Mouse (Mus musculus): ENCODE results near the gene Zc3h6. TPM values are rescaled to one million over a fixed set of nuclear protein-coding genes. Genes with fewer than 3 reads are reported as not detected.

Gene Zc3h6
- polyA plus RNA-seq, 1 experiment from 2014 or later: 4.6 TPM

DNA sequence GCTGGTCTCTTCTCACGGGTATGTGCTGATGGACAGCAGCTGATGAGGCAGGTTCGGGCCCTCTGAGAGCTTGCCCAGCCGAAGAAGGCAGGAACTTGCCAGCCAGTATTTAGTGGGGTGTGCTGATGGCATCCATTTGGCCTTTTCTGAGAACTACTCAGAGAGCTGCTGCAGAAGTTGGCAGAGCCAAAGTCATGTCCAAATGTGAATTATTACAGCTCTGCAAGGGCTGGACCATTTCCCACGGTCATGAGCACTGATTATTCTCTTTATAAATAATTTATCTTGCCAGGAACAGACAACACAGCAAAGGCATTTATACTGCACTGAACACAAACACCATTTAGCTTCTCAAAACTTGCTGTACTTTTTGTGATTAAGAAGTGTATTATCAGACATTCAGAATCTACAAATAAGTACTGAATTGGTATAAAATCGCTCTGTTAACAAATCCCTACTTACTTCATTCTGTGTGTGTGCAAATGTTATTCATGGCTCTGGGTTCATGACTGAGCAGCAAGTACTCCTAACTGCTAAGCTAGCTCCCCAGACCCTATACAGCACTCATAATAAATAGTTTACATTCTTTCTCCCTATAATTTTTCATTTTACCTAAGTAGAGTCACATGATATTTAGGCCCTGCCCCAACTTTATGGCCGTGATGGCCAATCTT is 79.1 kb downstream of the Zc3h6 start:
- H3K4me3 ChIP-seq (ENCODE audit: low read depth, low read length): no peak overlapping the region
- H3K4me1 ChIP-seq (ENCODE audit: control insufficient read depth, insufficient read depth, low read length): no peaks in the 10 kb centered on the region
- ATAC-seq (no peak), DNase-seq (ENCODE audit: low spot score) (no peak)
- 82% methylated on average over 6 of the region's 6 CpGs for WGBS
- no peak overlapping the region for H3K9ac ChIP-seq (ENCODE audit: low read length)
- H3K27me3 ChIP-seq (replicated peaks; ENCODE audit: control insufficient read depth, insufficient read depth, low read length): no peaks in the 10 kb centered on the region
- H3K4me2 ChIP-seq (ENCODE audit: low read length): no peak overlapping the region
- no peak overlapping the region for H3K27ac ChIP-seq (ENCODE audit: low read depth, low read length)
- no peaks in the 10 kb centered on the region for H3K9me3 ChIP-seq (replicated peaks; ENCODE audit: control insufficient read depth, low read length)
- no peaks in the 10 kb centered on the region for H3K36me3 ChIP-seq (ENCODE audit: control insufficient read depth, insufficient read depth, low read length)

DNA sequence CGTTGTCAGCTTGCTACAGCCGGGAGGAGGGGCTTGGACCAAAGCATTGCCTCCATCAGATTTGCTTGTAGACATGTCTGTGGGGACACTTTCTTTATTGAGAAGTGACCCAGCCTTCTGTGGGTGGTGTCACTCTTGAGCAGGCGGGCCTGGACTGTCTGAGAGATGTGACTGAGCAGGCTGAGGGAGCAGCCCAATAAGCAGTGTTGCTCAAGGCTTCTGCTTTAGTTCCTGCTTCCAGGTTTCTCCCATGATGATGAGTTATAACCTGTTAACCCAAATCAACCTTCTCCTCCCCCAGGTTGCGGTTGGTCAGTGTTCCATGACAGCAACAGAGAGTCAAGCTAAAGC is 79.6 kb downstream of the Zc3h6 start:
- Histone ChIP-seq H3K9ac (ENCODE audit: low read length) (no peak overlapping the region), H3K4me1 (ENCODE audit: control insufficient read depth, insufficient read depth, low read length) (no peaks in the 10 kb centered on the region), H3K27ac (ENCODE audit: low read depth, low read length) (no peak overlapping the region), H3K36me3 (ENCODE audit: control insufficient read depth, insufficient read depth, low read length) (no peaks in the 10 kb centered on the region), H3K9me3 (replicated peaks; ENCODE audit: control insufficient read depth, low read length) (no peaks in the 10 kb centered on the region), H3K27me3 (replicated peaks; ENCODE audit: control insufficient read depth, insufficient read depth, low read length) (no peaks in the 10 kb centered on the region), H3K4me3 (ENCODE audit: low read depth, low read length) (no peak overlapping the region), H3K4me2 (ENCODE audit: low read length) (no peak overlapping the region)
- ATAC-seq: no peak
- 89% methylated on average over 4 of the region's 4 CpGs for WGBS
- DNase-seq (ENCODE audit: low spot score): no peak

DNA sequence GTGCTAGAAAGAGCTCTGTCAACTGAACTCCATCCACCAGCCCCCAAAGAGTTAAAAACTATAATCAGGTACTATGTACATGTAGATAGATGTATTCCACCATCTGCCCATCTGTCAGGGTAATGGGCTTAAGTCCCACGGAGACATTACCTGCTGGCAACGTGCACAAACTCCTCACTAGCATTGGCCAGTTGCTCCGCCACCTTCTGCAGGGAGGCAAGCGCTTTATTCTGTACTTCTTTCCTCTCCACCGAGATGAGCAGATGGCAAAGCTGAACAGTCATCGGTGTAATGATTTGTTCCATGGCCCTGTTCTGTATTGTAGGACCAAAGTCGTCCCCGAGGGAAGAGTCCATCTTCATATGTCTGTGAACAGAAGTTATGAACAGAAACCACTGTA is 80.6 kb downstream of the Zc3h6 start, which contains the start of gene Vinac1:
Gene Vinac1 (minus strand): TSS at position 362 of the 400 bp plus-strand sequence.
- Histone ChIP-seq H3K9ac (ENCODE audit: low read length) (no peak within 1 kb of the TSS), H3K27me3 (replicated peaks; ENCODE audit: control insufficient read depth, insufficient read depth, low read length) (no peaks in the 10 kb centered on the region), H3K36me3 (ENCODE audit: control insufficient read depth, insufficient read depth, low read length) (no peaks in the 10 kb centered on the region), H3K27ac (ENCODE audit: low read depth, low read length) (no peak within 1 kb of the TSS), H3K4me3 (ENCODE audit: low read depth, low read length) (no peak within 1 kb of the TSS), H3K4me2 (ENCODE audit: low read length) (no peak within 1 kb of the TSS), H3K9me3 (replicated peaks; ENCODE audit: control insufficient read depth, low read length) (no peaks in the 10 kb centered on the region), H3K4me1 (ENCODE audit: control insufficient read depth, insufficient read depth, low read length) (no peaks in the 10 kb centered on the region)
- 78% methylated on average over 8 of the region's 8 CpGs for WGBS
- DNase-seq (ENCODE audit: low spot score) (no peak), ATAC-seq (no peak)

DNA sequence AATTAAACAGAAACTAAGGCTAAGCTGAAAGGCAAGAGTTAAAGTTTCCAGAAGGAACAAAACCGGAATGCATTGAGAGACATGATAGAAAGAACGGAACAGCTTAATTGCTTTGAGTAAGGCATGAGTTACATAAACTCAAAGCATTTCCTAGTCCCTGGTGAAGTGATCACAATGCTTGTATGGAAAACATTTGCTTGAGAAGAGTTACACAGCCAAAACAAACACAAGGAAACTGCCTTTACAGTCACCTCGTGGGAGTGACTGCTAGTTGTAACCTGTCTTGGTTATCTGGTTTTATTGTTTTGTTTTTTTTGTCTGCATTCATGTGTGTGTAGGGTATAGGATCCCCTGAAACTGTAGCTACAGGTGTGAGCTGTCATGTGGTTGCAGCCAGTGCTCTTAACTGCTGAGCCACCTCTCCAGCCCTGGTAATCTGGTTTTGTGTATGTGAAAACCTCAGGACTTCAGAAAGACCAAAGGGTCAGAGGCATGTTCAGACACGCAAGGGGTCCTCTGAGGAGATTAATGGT is 85.3 kb downstream of the Zc3h6 start:
- Histone ChIP-seq H3K4me3 (ENCODE audit: low read depth, low read length) (no peak overlapping the region), H3K27me3 (replicated peaks; ENCODE audit: control insufficient read depth, insufficient read depth, low read length) (no peaks in the 10 kb centered on the region), H3K36me3 (ENCODE audit: control insufficient read depth, insufficient read depth, low read length) (no peaks in the 10 kb centered on the region), H3K9me3 (replicated peaks; ENCODE audit: control insufficient read depth, low read length) (no peaks in the 10 kb centered on the region), H3K27ac (ENCODE audit: low read depth, low read length) (no peak overlapping the region), H3K4me1 (ENCODE audit: control insufficient read depth, insufficient read depth, low read length) (no peaks in the 10 kb centered on the region), H3K9ac (ENCODE audit: low read length) (no peak overlapping the region), H3K4me2 (ENCODE audit: low read length) (no peak overlapping the region)
- 67% methylated on average over 4 of the region's 4 CpGs for WGBS
- ATAC-seq: no peak
- DNase-seq (ENCODE audit: low spot score): no peak

DNA sequence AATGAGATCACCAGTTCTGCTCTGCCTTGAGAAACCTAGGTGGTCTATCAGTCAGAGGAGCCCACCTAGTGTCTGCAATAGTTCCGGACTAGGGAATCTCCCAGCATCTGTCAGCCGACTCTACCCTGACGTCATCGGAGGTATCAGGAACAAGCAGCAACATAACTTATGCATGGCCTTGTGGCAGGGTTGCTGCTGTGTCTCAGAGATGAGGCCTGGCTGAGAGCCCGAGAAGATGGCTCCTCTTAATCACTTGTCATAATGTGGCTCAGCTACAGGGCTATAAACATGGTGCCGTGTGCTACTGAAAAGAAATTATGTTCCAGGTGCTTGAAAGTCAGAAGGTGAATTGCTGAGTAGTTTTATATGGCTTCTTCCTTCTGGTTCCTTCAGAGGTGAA is 88.5 kb downstream of the Zc3h6 start:
- ATAC-seq: no peak
- no peak for DNase-seq (ENCODE audit: low spot score)
- Histone ChIP-seq H3K4me1 (ENCODE audit: control insufficient read depth, insufficient read depth, low read length) (no peaks in the 10 kb centered on the region), H3K27ac (ENCODE audit: low read depth, low read length) (no peak overlapping the region), H3K4me3 (ENCODE audit: low read depth, low read length) (no peak overlapping the region), H3K9ac (ENCODE audit: low read length) (no peak overlapping the region), H3K27me3 (replicated peaks; ENCODE audit: control insufficient read depth, insufficient read depth, low read length) (no peaks in the 10 kb centered on the region), H3K4me2 (ENCODE audit: low read length) (no peak overlapping the region), H3K36me3 (ENCODE audit: control insufficient read depth, insufficient read depth, low read length) (no peaks in the 10 kb centered on the region), H3K9me3 (replicated peaks; ENCODE audit: control insufficient read depth, low read length) (no peaks in the 10 kb centered on the region)
- 89% methylated on average over 6 of the region's 6 CpGs for WGBS

- no peak overlapping the region for H3K27ac ChIP-seq (ENCODE audit: low read depth, low read length)
- H3K9ac ChIP-seq (ENCODE audit: low read length): no peak overlapping the region
- H3K36me3 ChIP-seq (ENCODE audit: control insufficient read depth, insufficient read depth, low read length): no peaks in the 10 kb centered on the region
- no peak overlapping the region for H3K4me2 ChIP-seq (ENCODE audit: low read length)
- WGBS: 47% methylated on average over 9 of the region's 9 CpGs
- H3K9me3 ChIP-seq (replicated peaks; ENCODE audit: control insufficient read depth, low read length): no peaks in the 10 kb centered on the region
- ATAC-seq (peak; percentile 15; the same call in 1 of the 2 replicates), DNase-seq (ENCODE audit: low spot score) (peak; percentile 50)
- no peaks in the 10 kb centered on the region for H3K27me3 ChIP-seq (replicated peaks; ENCODE audit: control insufficient read depth, insufficient read depth, low read length)
- H3K4me3 ChIP-seq (ENCODE audit: low read depth, low read length): no peak overlapping the region
- no peaks in the 10 kb centered on the region for H3K4me1 ChIP-seq (ENCODE audit: control insufficient read depth, insufficient read depth, low read length)
Observed at GRCm38 (mm10) chr2:129056597-129056996, 89.4 kb downstream of the Zc3h6 start.

- Histone ChIP-seq H3K27ac (ENCODE audit: low read depth, low read length) (no peak overlapping the region), H3K9me3 (replicated peaks; ENCODE audit: control insufficient read depth, low read length) (no peaks in the 10 kb centered on the region), H3K4me3 (ENCODE audit: low read depth, low read length) (no peak overlapping the region), H3K36me3 (ENCODE audit: control insufficient read depth, insufficient read depth, low read length) (no peaks in the 10 kb centered on the region), H3K4me1 (ENCODE audit: control insufficient read depth, insufficient read depth, low read length) (no peaks in the 10 kb centered on the region), H3K9ac (ENCODE audit: low read length) (no peak overlapping the region), H3K27me3 (replicated peaks; ENCODE audit: control insufficient read depth, insufficient read depth, low read length) (no peaks in the 10 kb centered on the region), H3K4me2 (ENCODE audit: low read length) (no peak overlapping the region)
- ATAC-seq (no peak), DNase-seq (ENCODE audit: low spot score) (no peak)
- 94% methylated on average over 8 of the region's 8 CpGs for WGBS
Observed at GRCm38 (mm10) chr2:129057256-129057655, 90.1 kb downstream of the Zc3h6 start.

GRCm38 (mm10) chr2:129057920-129058361 is 90.7 kb downstream of the Zc3h6 start:
- Histone ChIP-seq H3K36me3 (ENCODE audit: control insufficient read depth, insufficient read depth, low read length) (no peaks in the 10 kb centered on the region), H3K4me3 (ENCODE audit: low read depth, low read length) (no peak overlapping the region), H3K9ac (ENCODE audit: low read length) (no peak overlapping the region), H3K4me1 (ENCODE audit: control insufficient read depth, insufficient read depth, low read length) (no peaks in the 10 kb centered on the region), H3K9me3 (replicated peaks; ENCODE audit: control insufficient read depth, low read length) (no peaks in the 10 kb centered on the region), H3K27ac (ENCODE audit: low read depth, low read length) (no peak overlapping the region), H3K27me3 (replicated peaks; ENCODE audit: control insufficient read depth, insufficient read depth, low read length) (no peaks in the 10 kb centered on the region), H3K4me2 (ENCODE audit: low read length) (no peak overlapping the region)
- ATAC-seq: no peak
- no peak for DNase-seq (ENCODE audit: low spot score)
- WGBS: 81% methylated on average over 6 of the region's 6 CpGs

- Histone ChIP-seq H3K36me3 (ENCODE audit: control insufficient read depth, insufficient read depth, low read length) (no peaks in the 10 kb centered on the region), H3K4me3 (ENCODE audit: low read depth, low read length) (no peak overlapping the region), H3K9ac (ENCODE audit: low read length) (no peak overlapping the region), H3K27me3 (replicated peaks; ENCODE audit: control insufficient read depth, insufficient read depth, low read length) (no peaks in the 10 kb centered on the region), H3K4me2 (ENCODE audit: low read length) (no peak overlapping the region), H3K9me3 (replicated peaks; ENCODE audit: control insufficient read depth, low read length) (no peaks in the 10 kb centered on the region), H3K4me1 (ENCODE audit: control insufficient read depth, insufficient read depth, low read length) (no peaks in the 10 kb centered on the region; the same call in 1 of the 2 replicates), H3K27ac (ENCODE audit: low read depth, low read length) (no peak overlapping the region)
- DNase-seq (ENCODE audit: low spot score) (no peak), ATAC-seq (no peak)
- 79% methylated on average over 10 of the region's 10 CpGs for WGBS
Observed at GRCm38 (mm10) chr2:129061456-129062059, 94.4 kb downstream of the Zc3h6 start.
